Mouse (Mus musculus) neural tube, embryonic 14.5 days (tissue): ENCODE results near the gene Nr4a3. TPM values are rescaled to one million over a fixed set of nuclear protein-coding genes. Genes with fewer than 3 reads are reported as not detected.

Experiments
- ATAC-seq: fragments of 200-750 bp; cut with Nextera tagmentation; 2 replicates; pipeline ENCODE4 v1.8.0; 2017; ENCODE audit warnings: low read depth, mild to moderate bottlenecking, moderate TSS enrichment, moderate library complexity
- H3K27ac ChIP-seq: fragments of 300-500 bp; sonication (generic); 2 replicates; pipeline ENCODE4 v1.5.1; 2014; ENCODE audit warnings: low read depth, mild to moderate bottlenecking, control low read depth, low read length, moderate library complexity, mixed read lengths
- H3K27me3 ChIP-seq: fragments of 300-500 bp; sonication (generic); 2 replicates; pipeline ENCODE4 v1.6.1; 2014; ENCODE audit warnings: low read length; ENCODE audit not compliant: control insufficient read depth, insufficient read depth
- H3K36me3 ChIP-seq: fragments of 300-500 bp; sonication (generic); 2 replicates; pipeline ENCODE4 v1.6.1; 2014; ENCODE audit warnings: low read length, mixed read lengths; ENCODE audit not compliant: control insufficient read depth, insufficient read depth
- H3K4me1 ChIP-seq: fragments of 300-500 bp; sonication (generic); 2 replicates; pipeline ENCODE4 v1.6.1; 2014; ENCODE audit warnings: low read length; ENCODE audit not compliant: control insufficient read depth, insufficient read depth
- H3K4me2 ChIP-seq: fragments of 300-500 bp; sonication (generic); 2 replicates; pipeline ENCODE4 v1.6.1; 2014; ENCODE audit warnings: mild to moderate bottlenecking, low read depth, low read length, control low read depth
- H3K4me3 ChIP-seq: fragments of 300-500 bp; sonication (generic); 2 replicates; pipeline ENCODE4 v1.5.1; 2014; ENCODE audit warnings: low read depth, low read length, control low read depth, mixed read lengths
- H3K9ac ChIP-seq: fragments of 300-500 bp; sonication (generic); replicated peaks from 2 replicates; pipeline ENCODE4 v1.6.1; 2014; ENCODE audit warnings: low read depth, mild to moderate bottlenecking, control low read depth, low read length, mixed read lengths
- H3K9me3 ChIP-seq: fragments of 300-500 bp; sonication (generic); 2 replicates; pipeline ENCODE4 v1.6.1; 2016; ENCODE audit warnings: low read length; ENCODE audit not compliant: control insufficient read depth
- WGBS: fragments of 180-500 bp; shearing (Covaris S2); extraction: QIAGEN DNeasy Blood & Tissue Kit; methylation state at CpG from one replicate; pipeline ENCODE4 v1.1.7; 2014; 5-methylcytosine and 5-hydroxymethylcytosine counted together
- polyA plus RNA-seq: library from polyadenylated mRNA; unstranded; fragments of >200 nt; fragmentation: Nextera tagmentation; extraction: Ambion mirVana; gene quantifications from 2 replicates; pipeline ENCODE4 v1.2.1, GENCODE M21; 2014

The Nr4a3 gene
- polyA plus RNA-seq, 1 experiment from 2014 or later = 3.0 TPM

GRCm38 (mm10) chr4:48038847-48039246 is 6.1 kb upstream of the Nr4a3 start:
- ATAC-seq = no peak
- Histone ChIP-seq H3K4me1 (0 out of 2 replicates have a peak, but pooled peaks cover 2% of the 10 kb centered on the region), H3K36me3 (no peaks in the 10 kb centered on the region), H3K4me2 (no peak overlapping the region), H3K9me3 (no peaks in the 10 kb centered on the region), H3K27me3 (no peaks in the 10 kb centered on the region), H3K27ac (no peak overlapping the region), H3K4me3 (no peak overlapping the region), H3K9ac (no peak overlapping the region)
- 89% methylated on average over 5 of the region's 5 CpGs for WGBS

DNA sequence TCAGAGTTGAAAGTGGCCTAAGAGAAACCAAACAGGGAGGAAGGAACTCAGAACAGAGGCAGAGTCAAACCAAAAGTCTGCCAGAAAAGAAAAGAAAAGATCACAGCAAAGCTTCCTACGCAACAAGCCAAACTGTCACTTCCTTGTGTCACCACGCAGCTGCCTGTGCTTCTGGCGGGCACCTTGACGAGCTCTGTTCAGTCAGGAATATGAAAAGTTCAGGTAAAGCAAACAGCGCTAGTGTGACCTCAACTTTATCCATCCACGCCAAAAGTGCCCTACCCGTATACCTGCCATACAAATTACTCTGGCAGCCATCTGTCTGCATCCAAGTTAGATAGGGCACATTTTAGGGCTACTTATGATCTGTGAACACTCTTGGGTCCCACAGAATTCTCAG is 5.2 kb upstream of the Nr4a3 start:
- H3K9me3 ChIP-seq = no peaks in the 10 kb centered on the region
- 82% methylated on average over 7 of the region's 7 CpGs for WGBS
- H3K4me2 ChIP-seq = no peak overlapping the region
- H3K27me3 ChIP-seq = no peaks in the 10 kb centered on the region
- H3K36me3 ChIP-seq = no peaks in the 10 kb centered on the region
- no peak for ATAC-seq
- no peak overlapping the region for H3K9ac ChIP-seq
- H3K4me1 ChIP-seq = 0 out of 2 replicates have a peak, but pooled peaks cover 2% of the 10 kb centered on the region
- H3K4me3 ChIP-seq = no peak overlapping the region
- no peak overlapping the region for H3K27ac ChIP-seq

GRCm38 (mm10) chr4:48042466-48042785 is 2.5 kb upstream of the Nr4a3 start:
- H3K9ac ChIP-seq = peak overlapping the region; percentile 83
- H3K27ac ChIP-seq = peak overlapping the region; percentile 98
- H3K27me3 ChIP-seq = no peaks in the 10 kb centered on the region; the same call in 1 of the 2 replicates
- H3K4me2 ChIP-seq = peak overlapping the region; percentile 98
- 0% methylated on average over 4 of the region's 4 CpGs for WGBS
- no peak for ATAC-seq
- no peaks in the 10 kb centered on the region for H3K9me3 ChIP-seq
- H3K4me3 ChIP-seq = peak overlapping the region; percentile 68
- no peaks in the 10 kb centered on the region for H3K36me3 ChIP-seq
- H3K4me1 ChIP-seq = peaks cover 18% of the 10 kb centered on the region

- no peaks in the 10 kb centered on the region for H3K9me3 ChIP-seq
- H3K4me3 ChIP-seq = peak overlapping the region; percentile 68
- peaks cover 2% of the 10 kb centered on the region; the same call in 1 of the 2 replicates for H3K27me3 ChIP-seq
- H3K4me2 ChIP-seq = peak overlapping the region; percentile 98
- peak overlapping the region; percentile 83 for H3K9ac ChIP-seq
- peaks cover 21% of the 10 kb centered on the region for H3K4me1 ChIP-seq
- H3K36me3 ChIP-seq = no peaks in the 10 kb centered on the region
- H3K27ac ChIP-seq = peak overlapping the region; percentile 98
- peak; percentile 84 for ATAC-seq
- under 1% methylated on average over 79 of the region's 105 CpGs for WGBS
Observed at GRCm38 (mm10) chr4:48042786-48043701, 1.9 kb upstream of the Nr4a3 start.

DNA sequence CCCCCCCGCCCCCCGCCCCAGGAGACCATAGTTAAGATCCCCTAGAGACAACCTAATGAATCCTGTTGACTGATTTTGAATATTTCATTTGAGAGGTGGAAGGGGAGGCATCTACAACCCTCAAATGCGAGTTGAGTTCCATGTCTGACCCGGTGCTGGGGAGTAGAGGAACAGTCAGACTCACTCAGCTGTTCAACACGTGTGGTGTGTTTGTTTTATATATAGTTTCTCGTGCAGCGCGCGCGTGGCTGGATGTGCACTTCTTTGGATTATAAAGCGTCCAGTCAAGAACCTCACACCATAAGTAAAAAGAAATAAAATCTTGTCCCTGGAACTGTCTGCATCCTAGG is 837 bp upstream of the Nr4a3 start:
- Histone ChIP-seq H3K9ac (peak overlapping the region; percentile 74; the same call in 1 of the 2 replicates), H3K4me3 (peak overlapping the region; percentile 68), H3K4me2 (peak overlapping the region; percentile 98), H3K4me1 (peaks cover 29% of the 10 kb centered on the region), H3K27ac (peak overlapping the region; percentile 89), H3K36me3 (no peaks in the 10 kb centered on the region), H3K9me3 (no peaks in the 10 kb centered on the region), H3K27me3 (peaks cover 10% of the 10 kb centered on the region; the same call in 1 of the 2 replicates)
- no peak for ATAC-seq
- under 1% methylated on average over 11 of the region's 11 CpGs for WGBS

DNA sequence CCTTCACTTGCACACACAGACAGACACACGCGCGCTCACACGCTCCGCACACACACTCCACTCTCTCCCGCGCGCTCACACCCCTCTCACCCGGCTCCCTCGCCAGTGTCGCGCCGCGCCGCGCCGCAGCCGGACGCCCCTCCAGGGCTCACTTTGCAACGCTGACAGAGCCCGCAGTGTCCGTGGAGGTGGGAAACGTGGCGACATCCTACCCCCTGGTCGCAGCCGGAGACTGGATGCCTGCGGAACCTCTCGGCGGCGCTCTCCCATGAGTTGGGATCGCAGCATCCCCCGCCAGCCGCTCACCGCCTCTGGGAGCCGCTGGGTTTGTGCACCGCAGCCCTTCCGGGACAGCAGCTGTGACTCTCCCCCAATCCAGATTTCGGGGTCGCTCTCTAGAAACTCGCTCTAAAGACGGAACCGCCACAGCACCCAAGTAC is 348 bp downstream of the Nr4a3 start:
- peaks cover 29% of the 10 kb centered on the region for H3K4me1 ChIP-seq
- WGBS = under 1% methylated on average over 42 of the region's 42 CpGs
- no peaks in the 10 kb centered on the region for H3K36me3 ChIP-seq
- H3K27me3 ChIP-seq = peaks cover 16% of the 10 kb centered on the region; the same call in 1 of the 2 replicates
- peak overlapping the region; percentile 74 for H3K9ac ChIP-seq
- peak overlapping the region; percentile 89 for H3K27ac ChIP-seq
- peak overlapping the region; percentile 68 for H3K4me3 ChIP-seq
- ATAC-seq = no peak
- H3K4me2 ChIP-seq = peak overlapping the region; percentile 98
- H3K9me3 ChIP-seq = no peaks in the 10 kb centered on the region

- H3K9ac ChIP-seq = peak overlapping the region; percentile 74
- peak overlapping the region; percentile 98 for H3K4me2 ChIP-seq
- peaks cover 29% of the 10 kb centered on the region for H3K4me1 ChIP-seq
- H3K36me3 ChIP-seq = no peaks in the 10 kb centered on the region
- H3K4me3 ChIP-seq = peak overlapping the region; percentile 68
- no peaks in the 10 kb centered on the region for H3K9me3 ChIP-seq
- H3K27me3 ChIP-seq = peaks cover 20% of the 10 kb centered on the region
- under 1% methylated on average over 39 of the region's 39 CpGs for WGBS
- ATAC-seq = no peak
- peak overlapping the region; percentile 89 for H3K27ac ChIP-seq
Observed at GRCm38 (mm10) chr4:48045721-48046460, 938 bp downstream of the Nr4a3 start.

GRCm38 (mm10) chr4:48046461-48046901 is 1.5 kb downstream of the Nr4a3 start:
- peaks cover 29% of the 10 kb centered on the region for H3K4me1 ChIP-seq
- no peak for ATAC-seq
- WGBS = under 1% methylated on average over 20 of the region's 20 CpGs
- no peak overlapping the region; the same call in 1 of the 2 replicates for H3K27ac ChIP-seq
- peak overlapping the region; percentile 98 for H3K4me2 ChIP-seq
- H3K9ac ChIP-seq = peak overlapping the region; percentile 74
- no peaks in the 10 kb centered on the region for H3K36me3 ChIP-seq
- peaks cover 24% of the 10 kb centered on the region for H3K27me3 ChIP-seq
- peak overlapping the region; percentile 68 for H3K4me3 ChIP-seq
- H3K9me3 ChIP-seq = no peaks in the 10 kb centered on the region
